In the genomic region with DNA sequence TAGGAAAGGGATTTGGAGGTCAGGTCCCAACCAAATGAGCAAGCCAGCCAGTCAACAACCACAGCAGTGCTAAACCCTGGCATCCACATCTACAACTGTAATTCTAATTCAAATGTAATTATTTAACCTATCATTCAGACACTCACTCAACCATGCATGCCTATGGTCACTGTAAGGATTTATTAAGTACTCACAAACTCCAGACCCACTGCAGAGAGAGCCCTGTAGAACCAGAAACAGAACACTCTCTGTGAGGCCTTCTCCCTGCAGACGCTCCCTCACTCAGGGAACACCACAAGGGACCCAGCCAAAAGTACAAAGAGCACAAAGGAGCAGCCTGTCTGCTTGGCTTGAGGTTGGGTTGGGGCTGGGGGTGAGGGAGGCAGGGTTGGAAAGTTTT, we compare ENCODE assay signal across 29 mouse cellular contexts. TPM values are rescaled to one million over a fixed set of nuclear protein-coding genes. Genes with fewer than 3 reads are reported as not detected.
A peak's percentile ranks its signal among the peaks of the same experiment; 100 is the strongest.
DNase-seq lines count a peak whose midpoint lies in the region; ATAC-seq and TF ChIP-seq lines count a peak whose summit lies in the region.
"Had no signal": no experiment of that assay in that cellular context is flagged by ENCODE, and none has a peak within 500 bp of the region (broad histone marks: within the 10 kb centered on the region; RNA-seq: fewer than 3 reads in every experiment).

No protein-coding gene starts in this region.

- TF ChIP-seq CTCF in intestine, postnatal 0 days (IDR thresholded peaks at IDR 0.05; ENCODE audit: low read depth), result no peak
- TF ChIP-seq CTCF in small intestine, adult 2 months (IDR thresholded peaks at IDR 0.05; ENCODE audit: extremely low read depth, insufficient read length, insufficient replicate concordance, low read depth, low read length), result no peak

- H3K36me3 ChIP-seq in embryonic facial prominence, embryonic 12.5 days, result no peaks in the 10 kb centered on the region
- no peaks in the 10 kb centered on the region for H3K36me3 ChIP-seq in embryonic facial prominence, embryonic 10.5 days (replicated peaks)
- no peaks in the 10 kb centered on the region for H3K36me3 ChIP-seq in embryonic facial prominence, embryonic 14.5 days (ENCODE audit: control insufficient read depth, insufficient read depth, low read length)
- no peaks in the 10 kb centered on the region for H3K36me3 ChIP-seq in intestine, postnatal 0 days (ENCODE audit: control insufficient read depth, insufficient read depth)
- no peaks in the 10 kb centered on the region for H3K36me3 ChIP-seq in small intestine, adult 2 months (ENCODE audit: control insufficient read depth, insufficient read depth, low read length)
- H3K36me3 ChIP-seq: heart, embryonic 13.5 days; hindbrain, embryonic 10.5 days; liver, embryonic 15.5 days; midbrain, embryonic 10.5 days; midbrain, embryonic 15.5 days had no signal

- 0 out of 2 replicates have a peak, but pooled peaks have one; percentile 15 for ATAC-seq in embryonic facial prominence, embryonic 12.5 days (ENCODE audit: insufficient number of reproducible peaks, insufficient read depth, low FRiP score, low TSS enrichment)
- ATAC-seq in embryonic facial prominence, embryonic 14.5 days (ENCODE audit: low read depth), result no peak
- ATAC-seq in intestine, postnatal 0 days, result 0 out of 2 replicates have a peak, but pooled peaks have one; percentile 38
- ATAC-seq: forebrain, embryonic 14.5 days; hindbrain, embryonic 16.5 days; midbrain, embryonic 15.5 days had no signal

- H3K4me2 ChIP-seq in embryonic facial prominence, embryonic 12.5 days (replicated peaks), result no peak overlapping the region
- H3K4me2 ChIP-seq in embryonic facial prominence, embryonic 14.5 days (ENCODE audit: low read depth, low read length), result no peak overlapping the region
- H3K4me2 ChIP-seq in intestine, postnatal 0 days (replicated peaks; ENCODE audit: low read depth), result no peak overlapping the region
- H3K4me2 ChIP-seq: heart, embryonic 13.5 days; liver, embryonic 15.5 days; lung, embryonic 14.5 days; midbrain, embryonic 15.5 days had no signal

- no peak overlapping the region for H3K4me3 ChIP-seq in embryonic facial prominence, embryonic 12.5 days
- no peak overlapping the region for H3K4me3 ChIP-seq in embryonic facial prominence, embryonic 10.5 days
- H3K4me3 ChIP-seq in embryonic facial prominence, embryonic 14.5 days (ENCODE audit: low read depth, low read length), result no peak overlapping the region
- no peak overlapping the region for H3K4me3 ChIP-seq in intestine, postnatal 0 days (ENCODE audit: low read depth, low read length)
- H3K4me3 ChIP-seq in small intestine, adult 2 months (ENCODE audit: low read depth, low read length), result no peak overlapping the region
- H3K4me3 ChIP-seq: heart, embryonic 13.5 days; hindbrain, embryonic 10.5 days; liver, embryonic 15.5 days; midbrain, embryonic 10.5 days; midbrain, embryonic 15.5 days had no signal

- 63% methylated on average over 1 of the region's 1 CpGs for WGBS in embryonic facial prominence, embryonic 12.5 days
- WGBS in embryonic facial prominence, embryonic 10.5 days, result 64% methylated on average over 1 of the region's 1 CpGs
- 68% methylated on average over 1 of the region's 1 CpGs for WGBS in embryonic facial prominence, embryonic 14.5 days
- WGBS in intestine, postnatal 0 days, result 66% methylated on average over 1 of the region's 1 CpGs
- WGBS in small intestine, adult 2 months, result 37% methylated on average over 1 of the region's 1 CpGs

- no peaks in the 10 kb centered on the region for H3K4me1 ChIP-seq in embryonic facial prominence, embryonic 12.5 days
- peaks cover 6% of the 10 kb centered on the region; the same call in 1 of the 2 replicates for H3K4me1 ChIP-seq in embryonic facial prominence, embryonic 10.5 days
- H3K4me1 ChIP-seq in embryonic facial prominence, embryonic 14.5 days (ENCODE audit: control insufficient read depth, insufficient read depth, low read length), result no peaks in the 10 kb centered on the region
- H3K4me1 ChIP-seq in intestine, postnatal 0 days (replicated peaks; ENCODE audit: control insufficient read depth, insufficient read depth, low read length), result no peaks in the 10 kb centered on the region
- peaks cover 10% of the 10 kb centered on the region; the same call in 1 of the 2 replicates for H3K4me1 ChIP-seq in small intestine, adult 2 months (ENCODE audit: control insufficient read depth, insufficient read depth, insufficient read length, low read length)
- H3K4me1 ChIP-seq: heart, embryonic 13.5 days; midbrain, embryonic 15.5 days had no signal

- no peak for TF ChIP-seq POLR2A in small intestine, adult 2 months (IDR thresholded peaks at IDR 0.05; ENCODE audit: low read depth, low read length)

- no peak for DNase-seq in embryonic facial prominence, embryonic 10.5 days (ENCODE audit: low spot score)
- peak; percentile 7 for DNase-seq in embryonic facial prominence, embryonic 14.5 days (ENCODE audit: low spot score)
- DNase-seq in layer of hippocampus, postnatal 25 days (ENCODE audit: extremely low spot score in 1 of 2, low spot score in 1 of 2), result no peak
- no peak for DNase-seq in right cerebral cortex, postnatal 4 days
- DNase-seq: adrenal gland, adult 8-10 months; cerebellum, adult 11 months; cerebellum, adult 9-10 months; gastrocnemius, postnatal 36 days; heart, postnatal 14 days; kidney, adult 11 months; kidney, postnatal 14 days; layer of hippocampus, adult 9-11 months; lung, embryonic 14.5 days; lung, postnatal 14 days; right cerebral cortex, postnatal 25 days had no signal

- H3K27me3 ChIP-seq in embryonic facial prominence, embryonic 12.5 days, result no peaks in the 10 kb centered on the region
- no peaks in the 10 kb centered on the region for H3K27me3 ChIP-seq in embryonic facial prominence, embryonic 10.5 days (replicated peaks; ENCODE audit: low read depth, poor library complexity, severe bottlenecking)
- H3K27me3 ChIP-seq in embryonic facial prominence, embryonic 14.5 days (replicated peaks; ENCODE audit: control insufficient read depth, insufficient read depth, low read length), result no peaks in the 10 kb centered on the region
- no peaks in the 10 kb centered on the region for H3K27me3 ChIP-seq in intestine, postnatal 0 days (replicated peaks; ENCODE audit: control insufficient read depth, insufficient read depth, low read length)
- H3K27me3 ChIP-seq in small intestine, adult 2 months (ENCODE audit: control insufficient read depth, insufficient read depth, low read length), result no peaks in the 10 kb centered on the region
- H3K27me3 ChIP-seq: CH12.LX; heart, embryonic 13.5 days; liver, embryonic 15.5 days; midbrain, embryonic 15.5 days had no signal

- no peak overlapping the region for H3K27ac ChIP-seq in embryonic facial prominence, embryonic 12.5 days
- H3K27ac ChIP-seq in embryonic facial prominence, embryonic 10.5 days (replicated peaks), result no peak overlapping the region; the same call in 1 of the 2 replicates
- no peak overlapping the region for H3K27ac ChIP-seq in embryonic facial prominence, embryonic 14.5 days (replicated peaks; ENCODE audit: low read depth, low read length)
- H3K27ac ChIP-seq in intestine, postnatal 0 days (ENCODE audit: low read depth, low read length), result no peak overlapping the region
- peak overlapping the region; percentile 21; the same call in 1 of the 2 replicates for H3K27ac ChIP-seq in small intestine, adult 2 months (ENCODE audit: insufficient read depth, low read depth, low read length)
- H3K27ac ChIP-seq: heart, embryonic 13.5 days; hindbrain, embryonic 10.5 days; liver, embryonic 15.5 days; midbrain, embryonic 10.5 days; midbrain, embryonic 15.5 days had no signal

- no peak overlapping the region for H3K9ac ChIP-seq in embryonic facial prominence, embryonic 12.5 days
- no peak overlapping the region for H3K9ac ChIP-seq in embryonic facial prominence, embryonic 14.5 days (ENCODE audit: low read depth, low read length)
- no peak overlapping the region for H3K9ac ChIP-seq in intestine, postnatal 0 days (ENCODE audit: low read depth, low read length)
- H3K9ac ChIP-seq: heart, embryonic 13.5 days; liver, embryonic 15.5 days; lung, embryonic 14.5 days; midbrain, embryonic 15.5 days had no signal

- no peaks in the 10 kb centered on the region for H3K9me3 ChIP-seq in embryonic facial prominence, embryonic 12.5 days
- H3K9me3 ChIP-seq in embryonic facial prominence, embryonic 10.5 days, result no peaks in the 10 kb centered on the region
- H3K9me3 ChIP-seq in embryonic facial prominence, embryonic 14.5 days (ENCODE audit: control insufficient read depth, low read length), result no peaks in the 10 kb centered on the region
- no peaks in the 10 kb centered on the region for H3K9me3 ChIP-seq in intestine, postnatal 0 days (ENCODE audit: control insufficient read depth)
- H3K9me3 ChIP-seq: heart, embryonic 13.5 days; hindbrain, embryonic 10.5 days; liver, embryonic 15.5 days; midbrain, embryonic 10.5 days; midbrain, embryonic 15.5 days had no signal

RNA-seq across cellular contexts. Expression of gene Pold3, which starts 11.0 kb away (rescaled TPM):
- polyA plus RNA-seq in embryonic facial prominence, embryonic 12.5 days (2016; fragmentation: Nextera tagmentation; extraction: Ambion mirVana), result 81.6 and 82.9 TPM in 2 replicates
- 103 and 106 TPM in 2 replicates for polyA plus RNA-seq in embryonic facial prominence, embryonic 10.5 days (2016; fragmentation: Nextera tagmentation; extraction: Ambion mirVana)
- 46.1 and 50.6 TPM in 2 replicates for polyA plus RNA-seq in embryonic facial prominence, embryonic 14.5 days (2014; fragmentation: Nextera tagmentation; extraction: Ambion mirVana)
- polyA plus RNA-seq in intestine, postnatal 0 days (2015; fragmentation: Nextera tagmentation; extraction: Ambion mirVana), result 18.3 and 22.1 TPM in 2 replicates
- 2.4 and 4.2 TPM in 2 replicates for polyA plus RNA-seq in small intestine, adult 2 months (2012; rRNA removed)
- 10 to 100 TPM; 24.7 to 32.4 TPM for total RNA-seq in layer of hippocampus, postnatal 25 days (2021)

RNA-seq across cellular contexts. Expression of gene Lipt2, which starts 26.7 kb away (rescaled TPM):
- 26.8 and 29.7 TPM in 2 replicates for polyA plus RNA-seq in embryonic facial prominence, embryonic 12.5 days (2016; fragmentation: Nextera tagmentation; extraction: Ambion mirVana)
- 27.0 and 28.3 TPM in 2 replicates for polyA plus RNA-seq in embryonic facial prominence, embryonic 10.5 days (2016; fragmentation: Nextera tagmentation; extraction: Ambion mirVana)
- 21.0 and 27.1 TPM in 2 replicates for polyA plus RNA-seq in embryonic facial prominence, embryonic 14.5 days (2014; fragmentation: Nextera tagmentation; extraction: Ambion mirVana)
- 8.8 and 9.1 TPM in 2 replicates for polyA plus RNA-seq in intestine, postnatal 0 days (2015; fragmentation: Nextera tagmentation; extraction: Ambion mirVana)
- 11.5 and 13.2 TPM in 2 replicates for polyA plus RNA-seq in small intestine, adult 2 months (2012; rRNA removed)
- total RNA-seq in layer of hippocampus, postnatal 25 days (2021), result 1 to 10 TPM; 5.1 to 7.4 TPM

RNA-seq across cellular contexts. Expression of gene Kcne3, which starts 43.9 kb away (rescaled TPM):
- 11.4 and 13.3 TPM in 2 replicates for polyA plus RNA-seq in embryonic facial prominence, embryonic 12.5 days (2016; fragmentation: Nextera tagmentation; extraction: Ambion mirVana)
- polyA plus RNA-seq in embryonic facial prominence, embryonic 10.5 days (2016; fragmentation: Nextera tagmentation; extraction: Ambion mirVana), result 17.0 and 19.7 TPM in 2 replicates
- polyA plus RNA-seq in embryonic facial prominence, embryonic 14.5 days (2014; fragmentation: Nextera tagmentation; extraction: Ambion mirVana), result 12.4 and 13.3 TPM in 2 replicates
- polyA plus RNA-seq in intestine, postnatal 0 days (2015; fragmentation: Nextera tagmentation; extraction: Ambion mirVana), result 28.9 TPM in 2 replicates
- 94.9 and 97.8 TPM in 2 replicates for polyA plus RNA-seq in small intestine, adult 2 months (2012; rRNA removed)
- total RNA-seq in layer of hippocampus, postnatal 25 days (2021), result under 1 TPM; 0.59 TPM
- total RNA-seq: CH12.LX; ES-E14; left cerebral cortex, postnatal 14 days had no signal
- polyA plus RNA-seq: C2C12 had no signal
